Mouse (Mus musculus) lung, postnatal 10 days (tissue): Measurements from ENCODE around the gene Rps27l.
A peak's percentile ranks its signal among the peaks of the same experiment; 100 is the strongest.
"Not testable (repeated sequence)": the region's sequence is repeated elsewhere in the genome, so short reads cannot be mapped to it uniquely, and the experiment has no call there.

Experiments
- DNase-seq: peaks from one replicate; pipeline ENCODE4 v3.0.0; 2021

Rps27l gene

DNA sequence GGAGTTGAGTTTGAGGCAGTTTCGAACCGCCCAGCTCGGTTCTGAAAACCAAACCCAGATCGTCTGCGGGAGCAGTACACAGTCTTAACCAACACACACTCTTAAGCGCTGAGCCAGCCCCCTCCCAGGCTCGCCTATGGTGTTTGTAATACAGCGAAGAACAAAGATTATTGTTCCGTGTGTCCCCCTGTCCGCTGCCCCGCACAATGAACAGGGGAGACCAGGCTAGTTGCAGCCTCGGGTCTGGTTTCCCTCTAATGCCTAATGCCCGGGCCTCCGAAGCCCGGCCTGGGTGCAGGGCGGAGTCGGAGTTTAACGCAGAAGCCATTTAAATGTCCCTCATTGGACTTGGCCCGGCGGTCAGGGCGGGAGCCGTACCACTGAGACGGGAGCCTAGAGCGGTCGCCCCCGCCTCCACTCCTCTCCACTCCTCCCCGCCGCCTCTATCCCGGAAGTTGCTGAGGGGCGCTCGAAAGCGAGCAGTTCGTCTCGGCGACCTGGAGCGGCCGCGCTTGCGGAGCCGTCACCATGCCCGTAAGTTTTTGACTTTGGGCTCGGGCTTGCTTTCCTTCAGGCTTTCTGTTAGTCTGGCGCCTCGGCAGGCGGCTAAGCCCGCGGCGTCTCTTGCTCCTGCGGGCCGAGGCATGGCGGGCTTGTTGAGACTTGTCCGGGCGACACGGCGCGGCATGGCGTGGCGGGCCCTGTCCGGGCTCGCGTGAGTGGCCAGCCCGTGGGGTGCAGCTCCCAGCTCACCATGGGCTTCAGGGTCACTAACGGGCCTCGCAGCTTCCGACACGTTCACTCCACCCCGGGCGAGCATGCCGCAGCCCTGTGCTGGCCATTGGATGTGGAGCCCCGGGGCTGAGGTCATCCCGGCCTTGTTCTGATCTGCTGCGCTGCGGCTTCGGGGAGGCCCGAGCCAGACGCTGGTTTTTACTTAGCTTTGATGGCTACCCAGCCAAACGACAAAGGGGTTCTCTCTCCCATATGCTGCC lies at the start of gene Rps27l:
TSS of gene Rps27l (plus strand) at position 440 of the 995 bp plus-strand sequence.
- DNase-seq = peak; percentile 97

DNA sequence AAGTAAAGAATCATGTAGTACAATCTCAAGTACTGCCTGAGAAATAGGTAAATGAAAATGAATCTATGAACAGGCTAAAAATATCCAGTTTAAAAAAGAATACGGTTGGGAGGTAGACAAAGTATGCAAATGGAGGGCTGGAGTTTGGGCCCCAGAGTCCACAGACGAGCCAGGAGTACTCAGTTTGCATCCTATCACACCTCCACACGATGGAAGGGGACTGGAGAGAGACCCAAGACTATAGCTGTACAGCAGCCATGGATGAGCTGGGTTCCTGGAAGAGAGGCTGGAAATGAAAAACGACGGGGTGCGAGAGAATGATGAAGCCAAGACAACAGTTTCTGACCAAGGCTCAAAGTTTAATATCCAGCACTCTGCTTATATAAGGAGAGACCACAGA lies 48.9 kb upstream of the Rps27l start:
- no peak for DNase-seq

DNA sequence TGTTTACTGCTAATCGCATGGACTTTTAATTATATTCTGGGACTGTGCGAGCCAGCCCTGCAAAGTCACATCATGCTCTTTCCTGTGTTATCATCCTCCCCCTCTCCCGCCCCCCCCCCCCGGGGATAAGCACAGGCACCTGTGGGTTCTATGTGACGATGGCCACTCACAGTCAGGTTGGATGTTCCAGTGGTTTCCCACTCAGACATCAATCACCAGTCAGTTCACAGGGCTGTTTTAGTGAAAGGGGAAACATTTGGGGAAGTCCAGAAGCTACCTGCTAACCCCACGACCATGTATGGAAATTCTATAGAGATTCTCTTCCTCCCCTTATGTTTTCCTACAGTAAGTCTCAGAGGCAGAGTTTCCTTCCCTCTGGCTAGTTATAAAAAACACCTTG lies 48.0 kb upstream of the Rps27l start:
- DNase-seq = no peak

DNA sequence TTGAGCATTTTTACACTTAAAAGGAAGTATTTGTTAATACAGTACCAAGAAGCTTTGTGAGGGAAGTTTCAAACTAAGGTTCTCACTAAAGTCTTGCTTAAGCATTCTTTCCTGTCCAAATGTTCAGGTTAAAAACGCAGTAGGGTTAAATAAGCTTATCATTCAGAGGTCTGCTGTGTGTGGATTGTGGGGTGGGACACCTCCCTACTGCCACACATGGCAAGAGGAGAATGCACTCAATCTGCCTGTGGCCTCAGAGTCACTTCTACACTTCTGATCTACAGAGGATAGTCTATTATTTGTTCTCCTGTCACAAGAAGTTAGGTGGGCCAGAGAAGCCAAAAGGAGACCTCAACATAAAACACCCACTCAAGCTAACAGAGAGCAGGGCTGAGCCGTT lies 46.8 kb upstream of the Rps27l start:
- DNase-seq = no peak

DNA sequence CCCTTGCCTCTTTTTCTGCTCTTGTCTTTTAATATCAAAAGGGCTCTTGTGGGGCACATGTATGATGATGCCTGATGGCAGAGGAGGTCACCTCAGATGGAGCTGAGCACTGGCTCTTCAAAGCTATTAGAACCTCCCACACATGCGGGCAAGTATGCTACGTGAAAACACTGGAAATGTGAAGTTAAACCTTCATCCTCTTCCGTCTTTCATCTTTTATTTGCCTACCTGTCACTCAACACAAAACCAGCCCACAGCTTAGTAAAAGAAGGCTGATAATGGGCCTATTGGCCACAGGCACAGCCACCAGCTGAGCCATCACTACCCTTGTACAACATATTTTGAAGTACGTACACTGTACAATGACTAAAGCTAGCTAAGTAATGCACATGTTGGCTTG lies 46.4 kb upstream of the Rps27l start:
- DNase-seq = no peak

DNA sequence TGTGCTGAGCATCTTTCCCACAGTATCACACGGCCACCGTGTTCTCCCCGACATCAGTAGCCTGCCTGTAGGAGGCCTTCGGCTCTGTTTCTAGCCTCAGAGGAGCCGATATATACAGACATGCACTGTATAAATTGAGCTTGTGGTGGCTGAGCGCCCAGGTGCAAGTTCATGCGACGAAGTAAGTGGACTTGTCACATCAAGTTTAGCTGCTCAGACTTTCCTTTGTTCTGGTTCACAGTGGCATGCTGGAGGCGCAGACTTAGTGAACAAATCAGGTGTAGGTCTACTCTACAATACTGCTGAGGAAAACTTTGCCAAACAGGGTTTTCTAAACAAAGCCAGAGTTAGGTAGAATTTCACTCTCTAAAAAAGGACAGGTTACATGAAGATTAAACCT lies 39.9 kb upstream of the Rps27l start:
- no peak for DNase-seq

DNA sequence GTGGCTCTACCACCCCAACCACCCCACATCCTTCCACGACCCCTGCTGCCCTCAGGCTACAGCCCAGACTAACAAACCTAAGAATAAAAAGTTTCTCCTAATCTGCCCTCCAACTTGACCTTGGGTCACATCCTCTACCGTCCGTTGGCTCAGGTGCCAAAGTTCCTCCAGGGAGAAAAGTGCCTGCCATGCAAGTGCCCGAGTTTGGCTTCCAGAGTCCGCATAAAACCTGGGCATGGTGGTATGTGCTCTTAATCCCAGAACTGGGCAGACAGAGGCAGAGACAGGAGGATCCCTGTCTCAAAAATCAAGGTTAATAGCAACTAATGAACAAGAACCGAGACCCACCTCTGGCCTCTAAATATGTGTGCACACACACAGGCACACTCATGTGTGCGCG lies 38.8 kb upstream of the Rps27l start:
- DNase-seq = no peak

DNA sequence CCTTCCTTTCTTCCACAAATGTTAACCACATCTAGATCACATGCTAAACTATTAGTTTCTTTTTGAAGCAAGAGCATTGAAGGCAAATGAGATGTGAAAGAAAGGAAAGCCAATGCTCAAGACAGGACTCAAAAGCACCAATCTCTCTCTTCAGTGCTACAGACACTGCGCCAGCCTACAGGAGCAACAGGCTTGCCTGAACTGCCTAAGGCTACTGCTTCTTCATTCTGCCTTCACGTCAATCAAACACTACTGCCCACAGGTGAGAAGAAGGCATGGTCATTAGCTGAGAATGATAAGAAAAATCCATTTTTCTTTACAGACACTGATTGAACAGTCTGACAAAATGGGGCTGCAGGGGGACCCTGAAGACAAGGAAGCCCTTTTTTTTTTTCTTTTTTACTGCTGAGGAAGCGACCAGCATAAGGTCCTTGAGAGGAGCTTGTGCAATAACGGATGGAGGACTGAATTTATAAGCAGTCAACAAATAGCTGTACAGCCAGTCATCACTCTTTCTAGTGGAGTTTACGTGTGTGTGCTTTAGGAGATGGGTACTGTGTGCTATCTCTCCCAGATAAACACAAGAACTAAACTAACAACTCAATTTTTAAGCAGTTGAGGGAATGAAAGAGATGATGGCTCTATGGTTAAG lies 38.0 kb upstream of the Rps27l start:
- DNase-seq = no peak

DNA sequence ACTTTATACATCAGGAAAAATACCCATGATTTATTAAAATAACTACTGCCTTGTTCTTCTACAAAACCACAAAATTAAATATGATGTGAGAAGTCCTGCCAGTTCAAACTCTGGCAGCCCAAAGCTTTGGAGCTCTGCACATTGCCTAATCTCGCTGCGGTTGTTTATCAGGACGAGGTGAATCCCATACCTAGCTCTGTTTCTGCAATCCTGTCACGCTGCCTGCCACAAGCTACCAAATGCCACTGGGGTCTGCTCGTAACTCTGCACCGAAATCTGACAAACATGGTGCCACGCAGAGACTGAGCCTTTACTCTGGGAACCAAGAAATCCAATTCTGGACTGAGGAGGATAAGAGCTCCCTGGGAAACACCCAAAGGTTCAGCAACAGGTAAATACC lies 36.0 kb upstream of the Rps27l start:
- no peak for DNase-seq

DNA sequence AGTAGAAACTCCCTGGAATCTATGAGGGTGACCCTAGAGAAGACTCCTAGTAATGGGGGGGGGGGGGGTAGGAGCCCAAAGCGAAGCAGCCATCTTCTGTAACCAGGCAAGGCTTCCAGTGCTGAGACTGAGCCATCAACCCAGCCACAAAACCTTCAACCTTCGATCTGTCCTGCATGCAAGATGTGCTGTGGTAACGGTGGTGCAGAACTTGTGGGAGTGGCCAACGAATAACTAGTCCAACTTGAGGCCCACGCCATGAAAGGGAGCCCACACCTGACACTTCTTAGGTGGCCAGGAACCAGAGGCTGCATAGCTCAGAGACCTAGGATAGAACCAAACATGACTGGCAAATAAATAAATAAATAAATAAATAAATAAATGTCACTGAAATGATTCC lies 35.2 kb upstream of the Rps27l start:
- no peak for DNase-seq

DNA sequence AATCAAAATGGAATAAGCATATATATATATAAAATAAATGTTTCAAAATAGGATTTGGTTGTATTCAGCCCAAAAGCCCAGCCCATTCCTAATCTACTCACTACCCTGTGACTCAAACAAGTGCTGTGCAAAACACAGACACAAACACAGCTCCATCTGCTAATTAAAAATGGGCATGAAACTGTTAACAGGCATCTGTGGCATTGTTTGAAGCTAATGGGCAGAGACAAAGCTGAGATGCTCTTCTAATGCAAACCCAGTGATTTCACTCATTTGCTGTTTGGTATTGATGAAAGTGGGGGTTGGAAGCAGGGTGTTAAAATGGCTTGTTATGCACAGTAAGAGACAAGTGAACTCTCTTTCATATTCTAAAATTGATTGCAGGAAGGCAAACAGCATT lies 33.6 kb upstream of the Rps27l start:
- DNase-seq = no peak

DNA sequence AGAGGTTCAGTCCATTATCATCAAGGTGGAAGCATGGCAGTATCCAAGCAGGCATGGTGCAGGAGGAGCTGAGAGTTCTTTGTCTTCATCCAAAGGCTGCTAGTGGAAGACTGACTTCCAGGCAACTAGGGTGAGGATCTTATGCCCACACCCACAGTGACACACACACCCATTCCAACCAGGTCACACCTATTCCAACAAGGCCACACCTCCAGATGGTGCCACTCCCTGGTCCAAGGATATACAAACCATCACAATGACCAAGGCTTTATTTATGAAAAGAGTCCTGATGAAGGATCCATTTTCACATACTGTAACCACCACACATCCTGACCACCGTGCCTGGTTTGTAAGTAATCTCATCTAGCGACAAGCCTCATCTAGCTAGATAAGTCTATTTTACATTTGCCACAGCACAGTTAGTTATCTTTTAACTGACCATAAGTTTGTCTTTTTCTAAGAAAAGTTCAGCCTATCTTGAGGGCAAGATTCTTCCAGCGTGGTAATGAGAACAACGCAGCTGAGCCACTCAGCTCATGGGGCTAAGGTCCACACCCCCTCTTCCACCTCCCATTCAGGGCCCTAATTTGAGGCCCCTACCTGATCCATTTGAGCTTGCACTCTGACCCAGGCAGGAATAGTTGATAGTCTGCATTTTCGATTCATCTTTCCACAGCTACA lies 32.5 kb upstream of the Rps27l start:
- DNase-seq = not testable (repeated sequence)

DNA sequence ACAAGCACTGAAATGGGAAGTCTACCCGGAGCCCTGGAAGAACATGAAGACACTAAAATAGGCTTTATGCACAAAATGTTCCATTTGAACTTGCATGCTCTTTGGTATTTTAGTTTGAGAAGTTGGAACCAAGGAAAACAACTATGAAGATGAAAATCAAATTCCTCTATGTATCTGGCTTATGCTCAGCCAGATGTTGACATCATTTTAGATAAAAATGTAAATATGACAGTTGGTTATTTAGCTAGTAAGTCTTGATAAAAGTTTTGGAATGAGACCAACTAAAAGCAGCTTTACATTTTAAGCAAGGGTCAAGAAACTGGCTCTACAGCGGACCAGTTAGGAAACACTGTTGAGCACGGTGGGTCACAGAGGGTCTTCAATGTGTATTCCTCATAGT lies 31.3 kb upstream of the Rps27l start:
- DNase-seq = no peak

DNA sequence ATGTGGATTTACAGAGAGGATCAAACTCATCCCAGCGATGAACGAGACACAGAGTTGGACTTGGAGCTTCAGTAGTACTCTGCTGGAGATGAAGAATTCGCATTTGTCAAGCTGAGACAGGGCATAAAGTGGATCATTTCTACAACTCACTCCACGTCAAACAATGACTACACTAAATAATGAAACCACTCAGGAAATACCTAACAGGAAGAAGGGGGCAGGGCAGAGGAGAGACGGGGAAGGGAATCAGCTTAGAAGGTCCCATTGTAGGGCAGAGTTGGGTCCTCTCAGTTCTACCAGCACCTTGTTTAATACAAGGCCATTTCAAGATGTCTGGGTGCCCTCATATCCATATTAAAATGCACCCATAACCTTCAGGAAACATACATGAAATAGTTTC lies 30.5 kb upstream of the Rps27l start:
- DNase-seq = peak; percentile 51

DNA sequence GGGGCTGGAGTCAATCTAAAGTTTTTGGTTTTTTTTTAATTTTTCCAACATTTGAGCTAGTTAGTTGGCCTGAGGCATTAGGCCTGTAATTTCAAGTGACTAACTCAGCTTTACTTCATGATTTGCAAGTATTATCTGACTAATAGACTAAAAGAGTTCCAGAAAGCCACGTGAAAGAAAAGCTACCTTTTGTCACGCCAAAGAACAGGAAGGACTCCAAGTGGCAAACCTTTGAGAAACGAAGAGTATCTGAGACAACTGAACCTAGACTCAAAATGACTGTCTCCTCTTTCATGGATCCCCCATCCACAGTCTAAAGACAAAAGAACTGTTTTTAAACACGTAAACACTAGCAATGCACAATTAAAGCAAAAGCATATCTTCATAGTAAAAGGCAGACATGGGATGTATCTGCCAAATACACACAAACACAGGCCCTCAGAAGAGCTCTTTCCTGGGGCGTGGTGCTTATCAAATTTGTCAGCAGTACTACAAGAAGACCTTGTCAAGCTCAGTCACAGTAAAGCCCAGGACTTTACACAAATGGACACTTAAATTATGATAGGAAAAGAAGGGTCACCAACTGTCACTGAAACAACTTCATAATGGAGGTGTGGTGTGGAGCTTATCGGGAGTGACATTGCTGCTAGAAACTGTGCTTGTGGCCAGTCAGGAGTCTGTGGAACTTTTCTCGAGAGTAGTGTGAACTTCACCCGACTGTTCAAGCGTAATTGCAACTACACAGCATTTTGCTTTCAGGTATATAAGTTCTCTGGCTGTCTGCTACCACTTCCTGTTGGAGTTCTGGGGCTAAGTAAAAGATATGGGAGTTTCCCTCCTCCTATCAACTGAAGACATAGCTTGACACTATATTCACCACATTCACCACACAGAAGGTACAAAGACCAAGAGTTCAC lies 29.8 kb upstream of the Rps27l start:
- DNase-seq = no peak

DNA sequence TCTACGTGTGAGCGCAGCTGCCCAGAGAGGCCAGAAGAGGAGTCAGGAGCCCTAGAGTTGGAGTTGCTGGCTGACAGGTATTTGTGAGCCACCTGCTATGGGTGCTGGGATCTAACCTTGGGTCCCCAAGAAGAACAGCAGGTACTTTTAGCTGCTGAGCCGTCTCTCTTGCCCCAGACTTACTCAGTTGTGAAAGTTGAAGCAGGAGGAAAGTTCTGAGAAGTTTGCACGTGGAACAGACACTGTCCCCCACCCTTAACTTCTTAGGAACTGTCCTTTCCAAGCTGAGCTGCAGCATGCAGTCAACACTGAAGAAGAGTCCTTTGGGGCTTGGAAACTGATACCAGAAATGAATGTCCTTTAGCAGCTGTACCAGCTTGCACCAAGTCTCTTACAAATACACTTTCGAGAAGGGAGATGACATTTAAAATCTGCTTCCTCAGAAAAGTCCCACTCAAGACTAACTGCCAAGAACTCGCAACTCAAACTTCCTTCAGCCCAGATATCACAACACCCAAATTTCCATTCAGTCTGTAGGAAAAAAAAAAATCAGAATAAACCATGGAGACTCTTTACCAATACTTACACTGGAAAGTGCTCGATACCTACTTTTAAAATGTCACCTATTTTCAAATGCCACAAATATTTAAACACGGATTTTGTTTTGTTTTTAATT lies 28.5 kb upstream of the Rps27l start:
- DNase-seq = no peak

DNA sequence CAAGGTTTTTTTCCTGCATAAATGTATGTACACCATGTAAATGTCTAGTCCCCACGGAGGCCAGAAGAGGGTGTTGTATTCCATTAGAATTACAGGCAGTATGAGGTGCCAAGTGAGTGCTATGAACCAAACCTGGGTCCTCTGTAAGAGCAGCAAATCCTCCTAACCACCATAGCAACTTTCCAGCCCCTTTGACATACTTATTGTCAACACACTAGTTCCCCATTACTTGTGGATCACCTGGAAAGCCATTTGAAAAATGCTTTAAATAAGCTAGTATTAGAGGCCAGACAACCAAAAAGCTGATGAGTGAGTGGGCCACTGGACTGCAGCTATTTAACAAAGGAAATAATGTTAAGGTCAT lies 28.0 kb upstream of the Rps27l start:
- DNase-seq = no peak

DNA sequence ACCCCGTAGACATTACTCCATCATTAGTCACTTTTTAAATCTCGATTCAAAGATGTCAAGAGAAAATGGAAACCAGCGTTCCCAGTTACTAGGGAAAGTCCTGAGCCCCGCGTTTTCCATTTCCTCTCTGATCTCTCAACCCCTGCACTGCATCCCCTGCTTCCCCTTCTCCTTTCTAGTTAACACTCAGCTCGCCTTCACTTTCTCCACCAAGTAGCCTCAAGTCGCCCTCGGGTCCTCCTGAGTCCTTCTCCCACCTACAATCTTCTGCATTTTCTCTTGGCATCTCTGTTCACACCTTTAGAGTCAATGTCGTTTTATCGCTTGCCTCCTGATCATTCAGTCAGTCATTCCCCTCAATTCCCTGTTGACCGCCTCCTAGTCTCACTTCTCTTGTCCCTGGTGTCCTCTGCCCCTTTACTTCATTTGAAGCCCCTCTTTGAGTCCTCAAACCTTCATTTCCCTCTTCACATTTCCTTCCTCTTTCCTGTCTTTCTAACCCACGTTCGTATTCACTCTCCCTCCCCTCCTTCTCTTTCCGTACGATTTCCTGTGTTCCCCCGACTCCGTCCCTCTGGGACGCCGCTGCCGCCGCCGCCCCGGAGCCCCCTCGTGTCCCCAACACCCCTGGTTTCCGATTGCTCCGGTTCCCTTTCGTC lies 27.1 kb upstream of the Rps27l start:
- DNase-seq = no peak

DNA sequence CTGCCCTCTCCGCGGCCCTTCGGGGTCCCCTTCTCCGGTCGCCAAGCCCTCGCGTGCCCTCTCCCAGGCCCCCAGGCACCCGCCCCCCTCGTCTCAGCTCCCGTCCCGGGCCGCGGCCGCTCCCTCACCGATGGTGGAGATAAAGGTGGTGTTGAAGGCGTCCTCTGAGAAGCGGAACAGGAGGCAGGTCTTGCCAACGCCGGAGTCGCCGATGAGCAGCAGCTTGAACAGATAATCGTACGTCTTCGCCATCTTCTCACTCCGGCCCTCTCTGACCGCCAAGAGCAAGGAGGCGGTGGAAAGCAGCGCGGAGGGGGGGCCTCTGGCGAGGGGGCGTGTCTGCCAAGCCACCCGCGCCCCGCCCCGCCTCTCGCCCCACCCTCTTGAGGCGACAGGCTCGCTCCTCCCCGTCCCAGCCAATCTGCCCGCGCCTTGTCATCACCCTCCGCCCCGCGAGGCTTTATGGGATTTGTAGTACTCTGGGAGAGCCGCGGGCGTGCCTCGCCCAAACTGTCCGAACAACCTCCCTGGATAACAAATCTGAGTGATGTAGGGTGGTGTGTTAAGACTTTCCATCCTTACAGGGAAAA lies 26.4 kb upstream of the Rps27l start, which contains the start of gene Rab8b:
TSS of gene Rab8b (minus strand) at position 306 of the 590 bp plus-strand sequence.
- DNase-seq = peak; percentile 98

DNA sequence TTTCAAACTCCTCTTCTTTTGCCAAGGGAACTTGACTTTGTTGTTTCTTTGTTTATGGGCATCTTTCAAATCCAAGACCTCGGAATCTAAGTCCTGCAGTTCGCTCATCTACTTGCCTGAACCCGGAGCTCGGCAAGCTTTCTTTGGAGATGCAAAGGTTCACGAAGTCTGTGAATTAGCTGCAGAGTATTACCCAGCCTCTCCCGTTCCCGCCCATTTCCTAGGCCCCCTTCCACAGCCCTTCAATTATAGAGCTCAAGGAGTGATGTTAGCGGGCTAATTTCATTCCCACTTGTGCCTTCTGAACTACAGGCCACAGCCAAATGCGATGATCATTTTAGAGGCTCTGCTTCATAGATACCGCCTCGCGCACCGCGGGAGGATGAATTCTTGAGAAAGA lies 25.9 kb upstream of the Rps27l start:
- peak; percentile 38 for DNase-seq
